28 mouse cellular contexts compared by ENCODE assay signal in genomic region chr15:93602850-93603249, GRCm38 (mm10). TPM values are rescaled to one million over a fixed set of nuclear protein-coding genes. Genes with fewer than 3 reads are reported as not detected.
A peak's percentile ranks its signal among the peaks of the same experiment; 100 is the strongest.
DNase-seq lines count a peak whose midpoint lies in the region; ATAC-seq and TF ChIP-seq lines count a peak whose summit lies in the region.
"Had no signal": no experiment of that assay in that cellular context is flagged by ENCODE, and none has a peak within 500 bp of the region (broad histone marks: within the 10 kb centered on the region; RNA-seq: fewer than 3 reads in every experiment).

No protein-coding gene starts in this region.

- H3K4me1 ChIP-seq in limb, embryonic 10.5 days: no peaks in the 10 kb centered on the region
- H3K4me1 ChIP-seq in stomach, postnatal 0 days (replicated peaks; ENCODE audit: control insufficient read depth, insufficient read depth): no peaks in the 10 kb centered on the region
- H3K4me1 ChIP-seq: forebrain, embryonic 13.5 days; hindbrain, embryonic 10.5 days; hindbrain, embryonic 15.5 days; limb, embryonic 13.5 days; neural tube, embryonic 15.5 days had no signal

- no peaks in the 10 kb centered on the region for H3K36me3 ChIP-seq in limb, embryonic 10.5 days
- H3K36me3 ChIP-seq in stomach, postnatal 0 days (ENCODE audit: control insufficient read depth, insufficient read depth, low read length): no peaks in the 10 kb centered on the region
- H3K36me3 ChIP-seq: G1E; hindbrain, embryonic 10.5 days; hindbrain, embryonic 15.5 days; limb, embryonic 13.5 days; neural tube, embryonic 15.5 days had no signal

- 94% methylated on average over 6 of the region's 6 CpGs for WGBS in limb, embryonic 10.5 days
- WGBS in stomach, postnatal 0 days: 75% methylated on average over 6 of the region's 6 CpGs

- peak; percentile 7 for DNase-seq in T-cell, adult 2 months (ENCODE audit: low spot score)
- peak; percentile 29 for DNase-seq in limb, embryonic 10.5 days (ENCODE audit: low spot score)
- DNase-seq in stomach, postnatal 0 days (ENCODE audit: low spot score): peak; percentile 9
- no peak for DNase-seq in spleen, postnatal 10 days (ENCODE audit: low spot score in 2 of 2)
- DNase-seq in left cerebral cortex, adult 8-10 months (ENCODE audit: low spot score in 2 of 2): no peak
- DNase-seq in heart, postnatal 36 days: no peak
- DNase-seq: adrenal gland, adult 2 months; adrenal gland, postnatal 36 days; B cell, adult 2 months; cerebellum, adult 8-10 months; cerebellum, postnatal 25 days; gastrocnemius, postnatal 14 days; kidney, adult 18-20 months; kidney, postnatal 4 days; layer of hippocampus, postnatal 36 days; lung, postnatal 36 days; right cerebral cortex, postnatal 25 days had no signal

- TF ChIP-seq EP300 in stomach, postnatal 0 days (optimal IDR thresholded peaks at IDR 0.05): no peak

- H3K4me3 ChIP-seq in limb, embryonic 10.5 days: no peak overlapping the region
- no peak overlapping the region for H3K4me3 ChIP-seq in stomach, postnatal 0 days (ENCODE audit: low read depth, low read length)
- H3K4me3 ChIP-seq: forebrain, embryonic 13.5 days; hindbrain, embryonic 10.5 days; hindbrain, embryonic 15.5 days; limb, embryonic 13.5 days; megakaryocyte, embryonic 14.5 days; neural tube, embryonic 15.5 days had no signal

- peak; percentile 57 for ATAC-seq in CD4-positive, CD25-positive, alpha-beta regulatory T cell, adult 4 months
- no peak for ATAC-seq in stomach, postnatal 0 days (ENCODE audit: low FRiP score, low TSS enrichment)
- ATAC-seq: forebrain, embryonic 13.5 days had no signal

- H3K4me2 ChIP-seq in stomach, postnatal 0 days (replicated peaks; ENCODE audit: low read depth): no peak overlapping the region
- H3K4me2 ChIP-seq: forebrain, embryonic 13.5 days; heart, embryonic 11.5 days; hindbrain, embryonic 15.5 days; limb, embryonic 13.5 days; liver, embryonic 11.5 days; neural tube, embryonic 15.5 days had no signal

- no peaks in the 10 kb centered on the region for H3K9me3 ChIP-seq in limb, embryonic 10.5 days (replicated peaks)
- no peaks in the 10 kb centered on the region for H3K9me3 ChIP-seq in stomach, postnatal 0 days (ENCODE audit: control insufficient read depth, low read length)
- H3K9me3 ChIP-seq: forebrain, embryonic 13.5 days; hindbrain, embryonic 10.5 days; hindbrain, embryonic 15.5 days; limb, embryonic 13.5 days; neural tube, embryonic 15.5 days had no signal

- intact Hi-C loops in heart, postnatal 36 days (cut with DNase I): no loop called here

- no peaks in the 10 kb centered on the region for H3K27me3 ChIP-seq in limb, embryonic 10.5 days (ENCODE audit: low read depth, poor library complexity, severe bottlenecking)
- H3K27me3 ChIP-seq in stomach, postnatal 0 days (ENCODE audit: control insufficient read depth, insufficient read depth, low read length): no peaks in the 10 kb centered on the region
- H3K27me3 ChIP-seq: forebrain, embryonic 13.5 days; hindbrain, embryonic 15.5 days; limb, embryonic 13.5 days; neural tube, embryonic 15.5 days had no signal

- no peak overlapping the region for H3K9ac ChIP-seq in stomach, postnatal 0 days (ENCODE audit: low read length)
- H3K9ac ChIP-seq: forebrain, embryonic 13.5 days; hindbrain, embryonic 15.5 days; limb, embryonic 13.5 days; neural tube, embryonic 15.5 days had no signal

- H3K27ac ChIP-seq in limb, embryonic 10.5 days: no peak overlapping the region
- no peak overlapping the region for H3K27ac ChIP-seq in stomach, postnatal 0 days (replicated peaks)
- H3K27ac ChIP-seq: forebrain, embryonic 13.5 days; hindbrain, embryonic 10.5 days; hindbrain, embryonic 15.5 days; limb, embryonic 13.5 days; neural tube, embryonic 15.5 days had no signal

- TF ChIP-seq CTCF in stomach, postnatal 0 days (IDR thresholded peaks at IDR 0.05; ENCODE audit: low read depth): no peak

RNA-seq across cellular contexts. Expression of gene Prickle1, which starts 7.2 kb away (rescaled TPM):
- polyA plus RNA-seq in CD4-positive, CD25-positive, alpha-beta regulatory T cell, adult 4 months (2017; shearing (Covaris generic)): 1 to 10 TPM; 1.5 TPM
- polyA plus RNA-seq in limb, embryonic 10.5 days (2016; fragmentation: Nextera tagmentation; extraction: Ambion mirVana): 20.4 and 25.7 TPM in 2 replicates
- 6.5 and 8.1 TPM in 2 replicates for polyA plus RNA-seq in stomach, postnatal 0 days (2015; fragmentation: Nextera tagmentation; extraction: Ambion mirVana)
- total RNA-seq in left cerebral cortex, adult 8-10 months (2022): 10 to 100 TPM; 70.5 to 85.4 (median 81.7) TPM
- 10 to 100 TPM; 17.2 to 18.7 TPM for total RNA-seq in heart, postnatal 36 days (2021)
- total RNA-seq: monocyte, adult 5-6 weeks had no signal
- polyA plus RNA-seq: G1E had no signal

Comparison
In these comparisons a context has a peak if more than half of its experiments do, and no peak if none do; other contexts are left out.
1. DNase-seq: peak in T-cell, adult 2 months (single experiment), limb, embryonic 10.5 days (single experiment) and stomach, postnatal 0 days (single experiment); none in spleen, postnatal 10 days (0 of 2), left cerebral cortex, adult 8-10 months (0 of 2) and heart, postnatal 36 days (0 of 2).